Mouse (Mus musculus): Measurements from ENCODE around the gene Tmeff1.

GRCm38 (mm10) chr4:48660619-48661575, 75.9 kb downstream of the Tmeff1 start:
- TF ChIP-seq POLR2A (IDR thresholded peaks at IDR 0.05; ENCODE audit: borderline replicate concordance, extremely low read depth, insufficient read depth, insufficient read length, poor library complexity, severe bottlenecking) (no peak), CTCF (IDR thresholded peaks at IDR 0.05; ENCODE audit: borderline replicate concordance, extremely low read depth, insufficient read depth, insufficient read length) (no peak)

All from brain, embryonic 14.5 days (tissue).